Mouse (Mus musculus) thymus, adult 2 months (tissue): ENCODE results near the gene Trpc7.

Source experiments
- CTCF ChIP-seq: fragments of 200-500 bp; IDR thresholded peaks from 2 replicates; pipeline ENCODE4 v1.5.1; 2012; ENCODE audit warnings: mild to moderate bottlenecking, control low read depth, low read length, moderate library complexity, borderline replicate concordance; ENCODE audit not compliant: control insufficient read depth, poor library complexity, insufficient read depth; ENCODE audit errors: extremely low read depth
- POLR2A ChIP-seq: fragments of 200-500 bp; IDR thresholded peaks from 2 replicates; pipeline ENCODE4 v1.6.1; 2012; ENCODE audit warnings: mild to moderate bottlenecking, low read length, control low read depth, moderate library complexity; ENCODE audit not compliant: control insufficient read depth, poor library complexity, insufficient read depth; ENCODE audit errors: extremely low read depth

DNA sequence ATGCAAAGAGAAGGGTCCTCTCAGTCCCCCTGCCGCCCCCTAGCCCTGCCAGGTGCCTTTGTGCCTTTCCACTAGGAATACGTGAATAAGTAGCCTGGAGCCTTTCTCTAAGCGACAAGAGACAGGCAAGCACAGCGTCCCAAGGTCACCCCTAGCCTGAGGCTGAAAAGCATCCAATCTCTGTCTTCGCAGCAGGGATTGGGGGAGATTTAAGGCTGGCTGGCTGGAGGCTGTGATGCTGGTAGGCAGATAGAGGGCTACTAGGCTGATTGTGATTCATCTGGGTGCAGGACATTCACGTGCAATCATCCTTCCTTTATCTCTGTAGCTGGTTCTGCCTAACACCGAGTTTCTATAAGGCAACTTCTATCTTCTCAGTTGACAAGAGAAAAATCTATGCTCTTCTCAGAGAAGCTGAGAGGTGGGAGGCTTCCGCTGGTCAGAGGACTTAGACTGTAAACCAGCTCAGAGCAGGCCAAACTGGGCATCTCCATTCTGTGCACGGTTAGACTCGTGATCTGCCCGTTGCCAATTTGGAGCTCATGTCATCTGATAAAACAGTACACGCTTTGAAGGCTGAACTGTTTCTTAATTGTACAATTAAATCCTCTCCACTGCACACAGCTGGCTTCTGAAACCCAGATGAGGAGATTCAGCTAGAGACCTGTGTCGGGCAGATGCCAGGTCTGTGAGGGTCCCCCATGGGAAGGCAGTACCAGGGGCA lies 114.9 kb downstream of the Trpc7 start:
- TF ChIP-seq CTCF (no peak), POLR2A (no peak)
